Comparison of ENCODE assay signal across 19 mouse cellular contexts in genomic region chr2:11199624-11200023, GRCm38 (mm10). TPM values are rescaled to one million over a fixed set of nuclear protein-coding genes. Genes with fewer than 3 reads are reported as not detected.
A peak's percentile ranks its signal among the peaks of the same experiment; 100 is the strongest.
DNase-seq lines count a peak whose midpoint lies in the region; ATAC-seq and TF ChIP-seq lines count a peak whose summit lies in the region.
"Had no signal": no experiment of that assay in that cellular context is flagged by ENCODE, and none has a peak within 500 bp of the region (broad histone marks: within the 10 kb centered on the region; RNA-seq: fewer than 3 reads in every experiment).

No protein-coding gene starts in this region.

- no peak overlapping the region for H3K4me2 ChIP-seq in liver, postnatal 0 days (ENCODE audit: low read depth, low read length)
- H3K4me2 ChIP-seq: embryonic facial prominence, embryonic 12.5 days; forebrain, embryonic 13.5 days; forebrain, embryonic 15.5 days had no signal

- H3K9me3 ChIP-seq in liver, postnatal 0 days (ENCODE audit: low read length), result no peaks in the 10 kb centered on the region
- H3K9me3 ChIP-seq: embryonic facial prominence, embryonic 10.5 days; embryonic facial prominence, embryonic 12.5 days; forebrain, embryonic 13.5 days; forebrain, embryonic 15.5 days had no signal

- no peak for TF ChIP-seq CTCF in liver, postnatal 0 days (IDR thresholded peaks at IDR 0.05; ENCODE audit: low read depth)

- TF ChIP-seq EP300 in liver, postnatal 0 days (IDR thresholded peaks at IDR 0.05; ENCODE audit: low read depth), result no peak

- no peaks in the 10 kb centered on the region for H3K27me3 ChIP-seq in liver, postnatal 0 days (ENCODE audit: insufficient read depth, low read length)
- H3K27me3 ChIP-seq: embryonic facial prominence, embryonic 12.5 days; forebrain, embryonic 13.5 days; forebrain, embryonic 15.5 days had no signal

- H3K27ac ChIP-seq in liver, postnatal 0 days (ENCODE audit: low read depth), result no peak overlapping the region
- H3K27ac ChIP-seq: embryonic facial prominence, embryonic 10.5 days; embryonic facial prominence, embryonic 12.5 days; forebrain, embryonic 13.5 days; forebrain, embryonic 15.5 days had no signal

- no peak overlapping the region for H3K4me3 ChIP-seq in liver, postnatal 0 days (ENCODE audit: low read depth, low read length)
- H3K4me3 ChIP-seq: embryonic facial prominence, embryonic 10.5 days; embryonic facial prominence, embryonic 12.5 days; forebrain, embryonic 13.5 days; forebrain, embryonic 15.5 days had no signal

- WGBS in liver, postnatal 0 days (ENCODE audit: insufficient replicate concordance), result 36% methylated on average over 5 of the region's 5 CpGs

- ATAC-seq in granulocyte monocyte progenitor cell, adult 5-6 weeks (replicated peaks; ENCODE audit: poor library complexity, severe bottlenecking), result 0 out of 2 replicates have a peak, but pooled peaks have one; percentile 15
- no peak for ATAC-seq in liver, postnatal 0 days
- ATAC-seq: forebrain, embryonic 13.5 days; forebrain, embryonic 15.5 days; forebrain, postnatal 0 days had no signal

- no peak overlapping the region for H3K9ac ChIP-seq in liver, postnatal 0 days (replicated peaks)
- H3K9ac ChIP-seq: embryonic facial prominence, embryonic 12.5 days; forebrain, embryonic 13.5 days; forebrain, embryonic 15.5 days; forebrain, postnatal 0 days had no signal

- peak; percentile 84 for DNase-seq in MEL-GATA-1-ER (ENCODE audit: extremely low read depth, low read depth)
- DNase-seq in layer of hippocampus, adult 9-11 months, result no peak
- no peak for DNase-seq in liver, postnatal 0 days
- no peak for DNase-seq in layer of hippocampus, adult 18-20 months (ENCODE audit: low spot score in 2 of 2)
- DNase-seq: adrenal gland, adult 2 months; adrenal gland, postnatal 10 days; adrenal gland, postnatal 25 days; cerebellum, adult 11 months; cerebellum, adult 18-20 months; cerebellum, adult 8-10 months; cerebellum, adult 9-11 months; cerebellum, postnatal 14 days; cerebellum, postnatal 36 days; forebrain, postnatal 0 days had no signal

- no peaks in the 10 kb centered on the region; the same call in 1 of the 2 replicates for H3K4me1 ChIP-seq in liver, postnatal 0 days (ENCODE audit: insufficient read depth)
- H3K4me1 ChIP-seq: forebrain, embryonic 13.5 days; forebrain, embryonic 15.5 days had no signal

- H3K36me3 ChIP-seq in liver, postnatal 0 days (replicated peaks; ENCODE audit: insufficient read depth, low read length), result no peaks in the 10 kb centered on the region
- H3K36me3 ChIP-seq: embryonic facial prominence, embryonic 10.5 days; embryonic facial prominence, embryonic 12.5 days; forebrain, embryonic 15.5 days had no signal

RNA-seq across cellular contexts. Expression of gene Prkcq, which starts 27.7 kb away (rescaled TPM):
- total RNA-seq in granulocyte monocyte progenitor cell, adult 5-6 weeks (2014; fragmentation: Nextera tagmentation), result 0.23 and 0.28 TPM in 2 replicates
- 0.72 and 0.82 TPM in 2 replicates for total RNA-seq in granulocyte monocyte progenitor cell, adult 5-6 weeks (2017)
- 2.5 and 3.1 TPM in 2 replicates for polyA plus RNA-seq in liver, postnatal 0 days (2015; fragmentation: Nextera tagmentation; extraction: Ambion mirVana)
- total RNA-seq in layer of hippocampus, adult 18-20 months (2021), result 1 to 10 TPM; 7.3 TPM

Comparison
In these comparisons a context has a peak if more than half of its experiments do, and no peak if none do; other contexts are left out.
1. RNA of gene Prkcq, which starts 27.7 kb away (total RNA-seq): 7.3 TPM in layer of hippocampus, adult 18-20 months; 0.23 to 0.82 TPM in granulocyte monocyte progenitor cell, adult 5-6 weeks; every median in the first group is over 4 times any median in the second.